Mouse (Mus musculus): ENCODE results near the gene Smc6.
A peak's percentile ranks its signal among the peaks of the same experiment; 100 is the strongest.

The Smc6 gene

DNA sequence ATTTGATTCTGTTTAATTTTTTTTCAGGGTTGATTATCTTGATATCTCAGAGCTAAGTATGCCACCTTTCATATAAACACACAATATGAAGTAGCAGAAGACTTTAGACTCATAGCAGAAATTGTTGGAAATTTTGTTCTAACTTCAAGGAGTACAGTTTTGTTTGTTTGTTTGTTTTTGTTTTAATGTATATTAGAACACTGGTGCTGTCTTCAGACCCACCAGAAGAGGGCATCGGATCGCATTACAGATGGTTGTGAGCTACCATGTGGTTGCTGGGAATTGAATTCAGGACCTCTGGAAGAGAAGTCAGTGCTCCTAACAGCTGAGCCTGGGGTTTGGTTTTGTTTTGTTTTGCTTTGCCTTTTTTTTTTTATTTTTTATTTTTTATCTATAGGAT is 20.7 kb downstream of the Smc6 start:
- DNase-seq: no peak

DNA sequence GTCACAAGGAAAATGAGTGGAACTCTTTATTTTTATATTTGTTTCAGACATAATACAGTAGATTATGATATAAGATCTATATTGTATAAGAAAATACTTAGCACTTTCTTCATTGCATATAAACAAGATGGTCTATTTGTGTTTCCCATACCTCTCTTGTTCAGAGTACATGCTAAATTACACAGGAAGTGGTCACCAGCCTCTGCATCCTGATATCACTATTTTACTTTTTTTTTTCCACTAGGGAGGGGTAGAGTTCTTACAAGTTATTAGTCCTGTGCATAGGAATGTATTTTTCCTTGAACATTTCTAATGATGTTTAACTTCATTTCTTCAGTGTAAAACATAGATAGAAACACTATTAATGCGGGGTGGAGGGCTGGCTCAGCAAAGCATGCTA is 35.2 kb downstream of the Smc6 start:
- DNase-seq: no peak

DNA sequence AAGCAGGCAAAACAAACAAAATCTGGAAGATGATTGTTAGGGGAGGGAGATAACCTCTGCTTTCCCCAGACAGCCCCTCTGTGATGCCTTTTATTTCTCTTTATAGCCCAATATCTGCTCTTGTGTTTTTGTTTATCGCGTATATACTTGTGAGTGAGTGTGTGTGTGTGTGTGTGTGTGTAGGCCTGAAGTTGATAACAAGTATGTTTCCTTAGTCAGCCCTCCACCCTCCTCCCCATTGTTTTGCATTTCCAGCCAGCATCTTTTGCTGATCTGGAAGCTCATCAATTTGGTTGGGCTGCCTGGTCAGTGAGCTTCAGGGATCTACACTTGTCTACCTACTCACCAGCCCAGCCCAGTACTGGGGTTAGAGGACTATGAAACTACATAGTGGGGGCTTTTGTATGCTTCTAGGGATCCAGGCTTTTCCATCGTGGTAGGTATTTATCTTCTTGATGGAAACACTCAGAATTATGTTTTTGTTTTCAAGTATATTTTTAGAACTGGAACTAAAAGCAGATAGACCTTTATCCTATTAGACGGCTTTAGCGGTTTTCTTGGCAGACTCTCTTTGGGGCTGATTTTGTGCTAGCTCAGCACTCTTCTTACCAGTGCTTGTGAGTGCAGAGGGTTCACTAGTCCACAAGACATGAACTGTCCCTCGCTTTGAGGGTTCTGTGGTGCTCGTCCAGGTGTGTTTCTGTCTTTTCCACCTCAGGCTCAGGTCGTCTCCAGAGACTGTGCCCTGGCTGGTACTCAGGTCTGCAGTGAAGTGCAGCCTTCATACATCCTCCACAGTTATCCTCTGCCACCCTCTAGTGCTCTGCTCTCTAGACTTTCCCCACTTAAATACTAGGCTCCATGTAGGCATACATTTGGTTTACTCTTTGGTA is 41.3 kb downstream of the Smc6 start:
- DNase-seq: no peak

DNA sequence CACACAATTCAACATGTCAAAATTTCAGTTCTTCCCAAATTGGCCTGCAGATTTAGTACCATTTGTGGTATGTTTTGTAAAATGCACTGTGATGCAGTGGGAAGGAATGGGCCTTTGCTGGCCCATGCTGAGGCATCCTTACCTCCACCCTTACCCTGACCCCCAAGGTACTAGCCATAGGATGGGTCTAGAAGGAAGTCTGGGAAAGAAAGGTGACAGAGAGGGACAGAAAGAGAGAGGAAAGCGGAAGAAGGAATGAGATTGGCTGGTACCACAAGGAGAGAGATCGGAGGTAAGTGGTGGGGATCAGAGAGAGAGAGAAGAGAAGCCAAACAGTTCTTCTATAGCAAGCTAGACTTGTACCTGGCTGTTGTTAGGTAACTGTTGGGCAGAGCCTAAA is 45.4 kb downstream of the Smc6 start:
- DNase-seq: no peak

DNA sequence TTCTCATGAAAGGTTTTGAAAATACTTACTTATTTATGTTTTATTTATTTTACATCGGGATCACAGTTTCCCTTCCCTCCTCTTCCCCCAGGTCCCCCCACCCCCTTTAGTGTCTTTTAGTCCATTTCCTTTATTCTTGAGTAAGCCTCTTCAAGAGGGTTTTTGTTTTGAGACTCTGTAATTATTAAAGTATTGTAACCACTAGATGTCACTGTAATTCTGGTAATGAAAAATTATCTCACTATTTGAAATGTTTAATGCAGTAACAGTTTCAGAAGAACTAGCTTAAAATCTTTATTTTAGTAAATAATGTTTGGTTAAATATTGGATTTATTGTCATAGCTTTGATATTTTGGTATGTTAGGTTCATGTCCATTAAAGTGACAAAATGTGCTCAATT is 48.2 kb downstream of the Smc6 start:
- no peak for DNase-seq

DNA sequence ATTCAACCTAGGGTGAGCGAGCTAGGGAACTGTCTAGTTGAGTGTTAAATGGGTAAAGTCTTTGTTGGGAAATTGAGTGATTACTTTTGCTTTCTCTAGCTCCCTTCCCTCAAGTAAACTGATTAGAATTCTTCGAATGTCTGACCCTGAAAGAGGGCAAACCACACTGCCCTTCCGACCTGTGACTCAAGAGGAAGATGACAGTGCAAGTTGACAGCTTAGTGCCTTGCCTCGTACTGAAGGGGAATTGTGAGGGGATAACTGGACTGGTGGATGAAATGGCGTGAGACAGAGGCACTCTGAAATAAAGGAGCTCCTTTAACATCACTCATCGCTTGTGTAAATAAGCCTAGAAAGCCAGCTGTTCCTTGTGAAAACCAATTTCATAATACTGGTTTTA is 52.0 kb downstream of the Smc6 start:
- no peak for DNase-seq

DNA sequence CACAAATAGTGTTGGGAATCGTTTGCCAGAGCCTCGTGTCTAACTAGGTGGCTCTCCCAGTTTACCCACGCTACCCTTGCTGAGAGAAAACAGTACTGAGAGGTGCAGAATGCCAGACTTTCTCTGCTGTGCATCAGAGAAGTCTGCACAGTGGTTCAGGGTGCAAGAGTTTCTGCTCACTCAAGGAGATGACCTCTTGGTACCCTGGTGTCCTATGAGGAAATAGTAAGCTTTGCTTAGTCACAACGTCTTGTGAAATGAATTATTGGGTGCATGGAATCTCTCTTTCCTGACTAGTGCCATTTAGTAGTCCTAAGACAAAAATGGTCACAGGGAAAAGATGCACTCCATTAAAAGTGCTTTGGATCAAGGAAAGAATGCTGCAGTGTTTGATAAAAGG is 58.8 kb downstream of the Smc6 start:
- no peak for DNase-seq

DNA sequence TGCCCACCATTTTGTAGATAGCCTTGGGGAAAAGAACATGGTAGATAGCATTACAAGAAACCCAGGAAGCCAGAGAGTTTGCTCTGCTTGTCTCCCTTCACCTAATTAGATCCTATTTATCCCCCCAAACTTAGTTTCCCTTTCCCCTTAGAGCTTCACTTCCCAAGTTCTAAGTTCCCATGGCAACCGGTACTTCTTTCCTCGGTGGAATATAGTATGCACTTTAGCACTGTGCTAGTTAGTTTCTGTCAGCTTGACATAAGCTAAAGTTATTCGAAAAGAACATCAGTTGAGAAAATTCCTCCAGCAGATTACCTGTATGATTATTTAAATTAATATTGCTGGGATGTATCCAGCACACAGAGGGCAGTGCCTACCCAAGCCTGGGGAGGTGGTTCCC is 60.8 kb downstream of the Smc6 start:
- DNase-seq: no peak

DNA sequence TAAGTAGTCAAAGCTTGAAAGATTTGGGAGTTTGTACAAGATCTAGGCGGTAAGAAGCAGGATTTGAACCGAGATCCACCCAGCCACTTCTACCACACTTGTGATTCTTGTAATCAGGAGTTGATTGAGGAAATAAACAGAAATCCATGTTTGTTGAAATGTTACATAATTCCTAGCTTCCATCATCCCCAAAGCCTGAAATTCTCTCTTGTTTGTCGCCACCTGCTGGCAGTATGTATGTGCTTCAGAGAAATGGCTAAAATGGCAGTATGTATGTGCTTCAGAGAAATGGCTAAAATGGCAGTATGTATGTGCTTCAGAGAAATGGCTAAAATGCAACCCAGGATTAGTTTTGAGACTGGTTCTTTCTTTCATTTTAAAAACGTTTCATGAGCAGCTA is 71.2 kb downstream of the Smc6 start:
- DNase-seq: peak; percentile 40 to 59

DNA sequence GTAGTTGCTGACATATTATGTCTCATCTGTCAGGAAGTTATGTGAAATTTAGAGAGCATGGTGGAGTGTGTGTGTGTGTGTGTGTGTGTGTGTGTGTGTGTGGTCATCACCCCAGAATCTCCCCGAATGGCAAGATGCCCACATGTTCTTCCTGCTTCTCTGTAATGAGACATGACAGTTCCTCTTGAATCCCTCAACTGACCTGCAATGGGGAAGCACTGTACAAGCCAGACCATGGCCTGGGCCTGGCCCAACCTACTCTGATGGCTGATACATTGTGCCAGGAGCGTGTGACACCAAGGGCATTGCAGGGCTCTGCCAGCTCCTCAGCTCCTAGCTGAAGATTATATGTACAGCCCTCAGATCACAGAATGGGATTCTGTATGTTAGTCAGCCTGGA is 72.6 kb downstream of the Smc6 start:
- DNase-seq: peak in 1 of 2 experiments; percentile 26

DNA sequence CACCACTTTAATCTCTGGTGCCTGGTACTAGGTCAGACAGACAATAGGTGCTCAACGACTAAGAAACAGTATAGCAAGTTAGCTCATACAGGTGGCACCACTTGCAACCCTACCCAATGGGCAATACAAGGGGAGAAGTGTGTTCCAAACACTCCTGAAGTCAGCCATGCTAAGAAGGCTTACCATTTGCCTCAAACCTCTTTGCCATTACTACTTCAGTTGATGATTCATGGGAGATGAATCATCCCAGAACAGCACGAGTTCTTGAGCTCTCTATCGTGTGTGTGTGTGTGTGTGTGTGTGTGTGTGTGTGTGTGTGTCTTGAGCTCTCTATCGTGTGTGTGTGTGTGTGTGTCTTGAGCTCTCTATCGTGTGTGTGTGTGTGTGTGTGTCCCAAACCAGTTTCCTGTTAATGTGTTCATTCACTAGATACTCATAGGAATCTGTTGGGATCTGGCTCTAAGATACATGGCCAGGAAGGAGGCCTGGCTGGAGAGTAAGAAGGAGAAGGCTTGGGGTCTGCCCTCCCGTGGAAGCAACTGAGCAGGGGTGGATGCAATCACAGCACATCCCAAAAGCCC is 76.4 kb downstream of the Smc6 start:
- no peak for DNase-seq

DNA sequence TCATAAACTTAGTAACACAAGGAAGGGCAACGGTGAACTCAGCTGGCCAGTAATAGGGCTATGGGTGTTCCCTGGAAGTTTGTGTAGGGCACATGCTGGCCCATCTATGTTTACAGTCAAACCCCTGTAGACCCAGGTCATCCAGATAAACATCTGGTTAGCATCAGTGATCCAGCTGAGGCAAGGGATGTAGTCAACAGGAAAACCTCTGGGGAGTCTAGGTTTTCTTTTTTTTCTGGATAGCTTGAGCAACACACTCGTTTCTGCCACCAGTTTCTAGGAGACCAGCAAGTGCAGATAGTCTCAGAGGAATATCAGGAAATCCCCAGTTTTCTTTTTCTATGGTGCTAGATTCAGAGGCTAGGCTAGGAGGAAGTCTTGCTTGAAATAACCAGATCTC is 80.3 kb downstream of the Smc6 start:
- no peak for DNase-seq

DNA sequence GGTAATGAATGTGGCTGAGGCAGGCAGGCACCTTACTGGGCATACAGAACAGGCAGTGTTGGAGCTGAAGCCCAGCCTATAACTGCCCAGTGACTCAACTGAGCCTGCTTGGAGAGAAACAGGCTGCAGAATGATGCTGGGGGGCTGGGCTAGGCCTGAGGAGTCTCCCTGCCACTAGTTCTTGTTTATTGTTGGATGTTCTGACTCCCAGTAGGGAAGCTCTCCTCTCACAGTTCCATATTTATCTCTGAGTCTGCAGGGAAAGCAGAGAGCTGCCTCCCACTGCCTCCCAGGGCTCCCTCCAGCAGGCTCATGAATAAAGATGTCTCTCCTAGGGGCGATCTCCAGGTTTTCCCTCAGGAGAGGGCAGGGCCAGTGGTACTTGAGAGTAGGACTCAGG is 82.7 kb downstream of the Smc6 start:
- DNase-seq: no peak

DNA sequence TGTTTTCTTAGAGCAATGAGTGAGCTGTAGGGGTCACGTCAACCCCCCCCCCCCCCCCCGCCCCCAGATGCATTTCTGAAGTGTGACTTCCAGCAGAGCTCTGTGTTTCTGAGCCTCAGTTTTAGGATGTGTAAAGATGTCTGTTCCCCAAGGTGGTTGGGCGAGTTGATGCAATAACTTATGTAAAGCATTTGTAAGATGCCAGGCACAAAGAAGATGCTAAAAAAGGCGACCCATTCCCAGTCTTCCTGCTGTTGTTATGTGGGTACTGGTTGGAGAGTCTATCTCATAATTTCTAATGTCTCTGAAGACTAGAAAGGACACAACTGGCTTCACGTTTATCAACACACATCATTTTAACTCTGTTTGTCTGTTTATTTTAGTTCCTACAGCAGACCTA is 84.2 kb downstream of the Smc6 start:
- DNase-seq: no peak

DNA sequence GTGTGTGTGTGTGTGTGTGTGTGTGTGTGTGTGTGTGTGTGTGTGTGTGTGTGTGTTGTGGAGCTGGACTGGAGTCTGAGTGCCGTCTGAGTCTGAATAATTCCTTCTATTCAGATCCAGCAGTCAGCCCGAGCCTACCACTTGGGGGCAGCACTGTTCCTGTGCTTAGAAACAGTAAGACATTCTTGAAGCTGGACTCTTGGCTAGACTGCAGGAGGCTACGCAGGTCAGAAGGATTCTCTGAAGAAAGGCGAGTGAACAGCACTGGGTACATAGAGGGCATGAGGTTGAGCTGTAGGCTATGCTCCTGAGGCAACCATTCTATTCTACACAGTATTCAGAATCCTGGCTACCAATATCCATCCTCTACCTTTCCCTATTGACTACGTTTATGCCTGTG is 85.2 kb downstream of the Smc6 start:
- DNase-seq: peak; percentile 90 to 91

DNA sequence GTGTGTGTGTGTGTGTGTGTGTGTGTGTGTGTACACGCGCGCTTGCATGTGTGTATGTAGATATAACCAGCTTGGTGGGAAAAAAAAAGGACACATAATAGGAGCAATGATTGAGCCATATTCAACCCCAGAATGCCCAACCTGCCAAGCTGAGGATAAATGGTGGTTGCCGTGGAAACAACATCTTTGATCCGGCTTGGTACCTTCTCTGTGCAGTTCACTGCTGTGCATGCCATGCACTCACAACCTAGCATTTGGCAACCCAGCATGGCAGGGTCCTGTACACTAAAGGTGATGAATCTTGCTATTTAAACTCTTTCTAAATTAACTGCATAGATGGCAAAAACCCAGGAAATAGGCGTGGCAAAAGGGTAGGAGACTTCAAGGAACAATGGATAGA is 96.7 kb downstream of the Smc6 start:
- no peak for DNase-seq

DNA sequence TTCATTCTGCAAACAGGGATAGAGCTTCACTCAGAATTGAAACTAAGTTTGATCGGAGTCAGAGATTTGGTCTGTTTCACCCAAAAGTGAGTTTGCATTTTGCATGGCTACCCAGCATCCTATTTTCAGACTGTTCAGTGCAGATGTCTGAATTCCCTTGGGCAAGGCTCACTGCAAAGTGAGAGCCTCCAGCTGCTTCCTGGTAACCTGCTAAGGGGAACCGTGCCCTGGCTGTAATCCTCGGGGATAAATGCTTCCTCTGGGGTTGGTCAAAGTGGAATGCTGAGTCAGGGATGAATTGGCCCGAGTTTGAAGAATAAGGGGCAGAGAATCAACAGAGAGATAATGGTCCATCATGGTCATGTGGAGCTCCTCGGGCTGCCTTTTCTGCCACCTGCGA is 99.2 kb downstream of the Smc6 start:
- no peak for DNase-seq

DNA sequence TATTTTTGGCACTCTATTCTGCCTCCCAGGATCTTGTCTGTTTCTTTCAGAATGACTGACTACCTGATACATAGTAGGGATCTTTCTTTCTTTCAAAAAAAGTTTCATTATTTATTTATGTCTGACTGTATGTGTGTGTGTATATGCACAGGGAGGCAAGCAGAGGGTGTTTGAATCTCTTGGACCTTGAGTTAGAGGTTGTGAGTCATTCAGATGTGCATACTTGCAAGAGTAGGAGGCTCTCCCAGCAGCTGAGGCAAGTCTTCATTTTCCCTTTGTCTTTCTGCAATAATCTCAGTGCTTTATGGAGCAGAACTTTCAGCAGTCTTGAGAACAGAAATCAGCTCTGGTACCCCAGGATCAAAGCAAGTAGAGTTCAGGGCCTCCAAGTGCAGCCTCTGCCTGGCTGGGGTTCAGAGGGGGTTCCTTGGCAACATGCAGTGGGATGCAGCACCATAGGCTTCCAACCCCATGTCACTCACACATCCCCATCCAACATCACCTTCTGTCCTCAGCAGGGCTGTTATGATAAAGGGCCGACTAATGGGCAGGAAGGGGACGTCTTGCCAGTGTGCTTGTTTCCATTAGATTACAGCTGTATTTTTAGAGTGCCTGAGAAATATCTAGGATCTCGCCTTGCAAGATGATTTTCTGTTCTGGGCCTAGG is 101.5 kb downstream of the Smc6 start:
- DNase-seq: no peak

All from cerebellum, adult 18-20 months (tissue).